ENCODE assay signal across 8 mouse cellular contexts in genomic region chr11:52098398-52098946, GRCm38 (mm10). TPM values are rescaled to one million over a fixed set of nuclear protein-coding genes. Genes with fewer than 3 reads are reported as not detected.
DNase-seq lines count a peak whose midpoint lies in the region; ATAC-seq lines count a peak whose summit lies in the region.

Gene Ppp2ca (plus strand): TSS chr11:52098681.

- H3K27ac ChIP-seq in brown adipose tissue, adult 24 weeks (replicated peaks; ENCODE audit: low read depth, low read length): peak within 1 kb of the TSS; percentile 99
- peak within 1 kb of the TSS; percentile 100 for H3K27ac ChIP-seq in heart, embryonic 13.5 days (replicated peaks)
- H3K27ac ChIP-seq in liver, embryonic 12.5 days: peak within 1 kb of the TSS; percentile 100
- peak within 1 kb of the TSS; percentile 100 for H3K27ac ChIP-seq in stomach, embryonic 15.5 days

- H3K36me3 ChIP-seq in heart, embryonic 13.5 days: peaks cover 3% of the 10 kb centered on the region; the same call in 1 of the 2 replicates
- peaks cover 9% of the 10 kb centered on the region for H3K36me3 ChIP-seq in liver, embryonic 12.5 days
- H3K36me3 ChIP-seq in stomach, embryonic 15.5 days: no peaks in the 10 kb centered on the region

- peak within 1 kb of the TSS; percentile 100 for H3K9ac ChIP-seq in heart, embryonic 13.5 days
- H3K9ac ChIP-seq in liver, embryonic 12.5 days: peak within 1 kb of the TSS; percentile 100
- peak within 1 kb of the TSS; percentile 100 for H3K9ac ChIP-seq in stomach, embryonic 15.5 days

- no peaks in the 10 kb centered on the region for H3K9me3 ChIP-seq in heart, embryonic 13.5 days
- no peaks in the 10 kb centered on the region for H3K9me3 ChIP-seq in liver, embryonic 12.5 days (replicated peaks)
- H3K9me3 ChIP-seq in stomach, embryonic 15.5 days: no peaks in the 10 kb centered on the region

- under 1% methylated on average over 53 of the region's 53 CpGs for WGBS in heart, embryonic 13.5 days
- under 1% methylated on average over 53 of the region's 53 CpGs for WGBS in liver, embryonic 12.5 days (ENCODE audit: insufficient replicate concordance)
- under 1% methylated on average over 52 of the region's 53 CpGs for WGBS in stomach, embryonic 15.5 days

- ATAC-seq in heart, embryonic 13.5 days (ENCODE audit: extremely low read depth, insufficient number of reproducible peaks, low FRiP score, low TSS enrichment): peak; percentile 95
- ATAC-seq in liver, embryonic 12.5 days: peak; percentile 96
- peak; percentile 97 for ATAC-seq in stomach, embryonic 15.5 days (ENCODE audit: insufficient read depth, low FRiP score, low read depth)

- H3K4me2 ChIP-seq in heart, embryonic 13.5 days: peak within 1 kb of the TSS; percentile 97
- H3K4me2 ChIP-seq in liver, embryonic 12.5 days: peak within 1 kb of the TSS; percentile 84
- peak within 1 kb of the TSS; percentile 90 for H3K4me2 ChIP-seq in stomach, embryonic 15.5 days

- H3K27me3 ChIP-seq in heart, embryonic 13.5 days (replicated peaks): no peaks in the 10 kb centered on the region
- H3K27me3 ChIP-seq in liver, embryonic 12.5 days (replicated peaks): no peaks in the 10 kb centered on the region; the same call in 1 of the 2 replicates
- H3K27me3 ChIP-seq in stomach, embryonic 15.5 days (replicated peaks): no peaks in the 10 kb centered on the region

- peak; percentile 100 for DNase-seq in CD4-positive, CD25-positive, alpha-beta regulatory T cell, adult 2 months (ENCODE audit: low read depth, low spot score)
- DNase-seq in fat pad, adult 2 months (ENCODE audit: extremely low read depth, low read depth, low spot score): peak; percentile 68
- DNase-seq in kidney, postnatal 10 days: peak; percentile 99
- DNase-seq in natural killer cell, adult 2 months (ENCODE audit: low spot score in 2 of 2): peak; percentile 97 to 98

- peak within 1 kb of the TSS; percentile 100 for H3K4me3 ChIP-seq in brown adipose tissue, adult 24 weeks (ENCODE audit: insufficient read depth, low read depth, low read length)
- H3K4me3 ChIP-seq in heart, embryonic 13.5 days: peak within 1 kb of the TSS; percentile 77
- peak within 1 kb of the TSS; percentile 100 for H3K4me3 ChIP-seq in liver, embryonic 12.5 days
- H3K4me3 ChIP-seq in stomach, embryonic 15.5 days (replicated peaks): peak within 1 kb of the TSS; percentile 99

- peaks cover 23% of the 10 kb centered on the region; the same call in 1 of the 2 replicates for H3K4me1 ChIP-seq in brown adipose tissue, adult 24 weeks (ENCODE audit: control insufficient read depth, insufficient read depth, insufficient read length, low read length)
- H3K4me1 ChIP-seq in heart, embryonic 13.5 days: peaks cover 46% of the 10 kb centered on the region
- peaks cover 50% of the 10 kb centered on the region for H3K4me1 ChIP-seq in liver, embryonic 12.5 days
- peaks cover 27% of the 10 kb centered on the region for H3K4me1 ChIP-seq in stomach, embryonic 15.5 days

RNA-seq across cellular contexts. Expression of gene Ppp2ca, which starts in this region (rescaled TPM):
- 59.4 and 68.0 TPM in 2 replicates for polyA plus RNA-seq in brown adipose tissue, adult 24 weeks (2012; ENCODE audit: insufficient read depth, insufficient read length, missing spikeins)
- 64.2 and 68.9 TPM in 2 replicates for polyA plus RNA-seq in heart, embryonic 13.5 days (2015; fragmentation: Nextera tagmentation; extraction: Ambion mirVana)
- 59.1 and 60.2 TPM in 2 replicates for polyA plus RNA-seq in liver, embryonic 12.5 days (2016; fragmentation: Nextera tagmentation; extraction: Ambion mirVana)
- 71.3 and 72.1 TPM in 2 replicates for polyA plus RNA-seq in stomach, embryonic 15.5 days (2015; fragmentation: Nextera tagmentation; extraction: Ambion mirVana)

Comparison
In these comparisons a context has a peak if more than half of its experiments do, and no peak if none do; other contexts are left out.
1. Peak in every context shown above with its lines: DNase-seq, ATAC-seq, H3K4me3 ChIP-seq and H3K27ac ChIP-seq.